Mouse (Mus musculus): Measurements from ENCODE around the gene Mkks. TPM values are rescaled to one million over a fixed set of nuclear protein-coding genes. Genes with fewer than 3 reads are reported as not detected.
"Not testable (repeated sequence)": the region's sequence is repeated elsewhere in the genome, so short reads cannot be mapped to it uniquely, and the experiment has no call there.

Mkks gene
- polyA plus RNA-seq, 1 experiment from 2014 or later, result 11.9 TPM

DNA sequence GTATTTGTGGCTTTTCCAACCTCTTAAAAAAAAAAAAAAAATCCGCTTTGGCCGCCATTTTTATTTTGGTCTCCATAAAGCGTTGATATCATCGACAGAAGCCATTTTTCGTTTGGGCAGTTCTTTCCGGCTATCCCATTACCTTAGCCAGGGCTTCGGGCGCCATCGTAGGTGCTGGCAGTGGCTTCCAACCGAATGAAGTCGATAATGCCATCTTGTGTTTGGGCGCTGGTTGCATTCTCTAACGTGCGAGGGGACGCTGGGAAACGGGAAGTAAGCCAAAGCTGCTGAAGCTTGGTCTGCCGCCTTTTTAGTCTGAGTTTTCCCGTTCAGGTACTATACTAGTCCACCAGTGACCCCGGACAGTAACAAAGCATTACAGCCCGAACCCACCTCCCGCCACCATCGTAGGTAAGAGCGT, 772 bp upstream of the Mkks start:
- peak overlapping the region; percentile 56 for H3K9ac ChIP-seq
- ATAC-seq (ENCODE audit: insufficient read depth) (peak; percentile 84), DNase-seq (peak; percentile 98)
- H3K4me2 ChIP-seq, result peak overlapping the region; percentile 63
- WGBS, result under 1% methylated on average over 23 of the region's 23 CpGs
- TF ChIP-seq CTCF (IDR thresholded peaks at IDR 0.05; ENCODE audit: low read depth), result no peak
- peaks cover 9% of the 10 kb centered on the region for H3K4me1 ChIP-seq (ENCODE audit: insufficient read depth)
- no peaks in the 10 kb centered on the region for H3K36me3 ChIP-seq (ENCODE audit: insufficient read depth)
- H3K27me3 ChIP-seq (ENCODE audit: insufficient read depth, low read length), result no peaks in the 10 kb centered on the region
- H3K4me3 ChIP-seq (ENCODE audit: low read depth, low read length), result peak overlapping the region; percentile 75
- peak overlapping the region; percentile 92 for H3K27ac ChIP-seq (ENCODE audit: low read depth)
- no peaks in the 10 kb centered on the region for H3K9me3 ChIP-seq (ENCODE audit: low read depth, low read length)

DNA sequence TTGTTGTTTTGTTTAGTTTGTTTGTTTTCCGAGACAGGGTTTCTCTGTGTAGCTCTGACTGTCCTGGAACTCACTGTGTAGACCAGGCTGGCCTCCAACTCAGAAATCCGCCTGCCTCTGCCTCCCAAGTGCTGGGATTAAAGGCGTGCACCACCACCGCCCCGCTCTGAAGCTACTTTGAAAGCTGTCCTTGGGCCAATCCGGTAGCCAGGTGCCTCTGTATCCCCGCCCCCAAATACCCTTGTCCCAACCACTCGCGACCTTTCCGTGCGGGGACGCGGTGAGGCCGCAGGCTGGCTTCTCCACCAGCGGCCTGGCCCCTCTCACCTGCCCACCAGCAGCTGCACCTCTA, 497 bp downstream of the Mkks start:
- H3K4me1 ChIP-seq (ENCODE audit: insufficient read depth); DNase-seq; H3K36me3 ChIP-seq (ENCODE audit: insufficient read depth); H3K27me3 ChIP-seq (ENCODE audit: insufficient read depth, low read length); H3K9me3 ChIP-seq (ENCODE audit: low read depth, low read length): not testable (repeated sequence)
- H3K9ac ChIP-seq, result peak overlapping the region; percentile 71
- ATAC-seq (ENCODE audit: insufficient read depth), result peak; percentile 62
- H3K27ac ChIP-seq (ENCODE audit: low read depth), result peak overlapping the region; percentile 92
- 5% methylated on average over 15 of the region's 15 CpGs for WGBS
- H3K4me3 ChIP-seq (ENCODE audit: low read depth, low read length), result peak overlapping the region; percentile 75
- H3K4me2 ChIP-seq, result peak overlapping the region; percentile 53

DNA sequence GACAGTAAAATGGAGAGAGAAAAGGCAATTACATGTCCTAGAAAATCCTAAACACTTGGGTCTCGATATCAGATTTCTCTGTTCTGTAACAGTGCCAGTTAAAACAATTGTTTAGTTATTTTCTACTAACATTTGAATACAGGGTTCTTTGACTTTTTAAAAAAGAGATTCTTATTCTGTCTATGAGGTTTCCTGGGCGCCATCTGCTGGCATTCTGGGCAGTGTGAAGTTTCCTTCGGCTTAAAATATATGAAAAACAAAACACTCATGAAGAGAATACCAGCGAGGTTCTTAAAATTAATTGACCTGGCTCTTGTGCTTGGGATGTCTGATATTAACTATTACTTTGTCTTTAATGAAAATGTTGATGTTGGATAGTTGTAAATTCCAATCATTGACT, 4.3 kb downstream of the Mkks start:
- no peak for ATAC-seq (ENCODE audit: insufficient read depth)
- peak; percentile 43 for TF ChIP-seq CTCF (IDR thresholded peaks at IDR 0.05; ENCODE audit: low read depth)
- Histone ChIP-seq H3K27ac (ENCODE audit: low read depth) (no peak overlapping the region), H3K9me3 (ENCODE audit: low read depth, low read length) (no peaks in the 10 kb centered on the region), H3K9ac (no peak overlapping the region), H3K36me3 (ENCODE audit: insufficient read depth) (peaks cover 30% of the 10 kb centered on the region), H3K27me3 (ENCODE audit: insufficient read depth, low read length) (no peaks in the 10 kb centered on the region), H3K4me3 (ENCODE audit: low read depth, low read length) (no peak overlapping the region), H3K4me1 (ENCODE audit: insufficient read depth) (0 out of 2 replicates have a peak, but pooled peaks cover 4% of the 10 kb centered on the region), H3K4me2 (no peak overlapping the region)
- DNase-seq, result peak; percentile 68
- 52% methylated on average over 4 of the region's 4 CpGs for WGBS

DNA sequence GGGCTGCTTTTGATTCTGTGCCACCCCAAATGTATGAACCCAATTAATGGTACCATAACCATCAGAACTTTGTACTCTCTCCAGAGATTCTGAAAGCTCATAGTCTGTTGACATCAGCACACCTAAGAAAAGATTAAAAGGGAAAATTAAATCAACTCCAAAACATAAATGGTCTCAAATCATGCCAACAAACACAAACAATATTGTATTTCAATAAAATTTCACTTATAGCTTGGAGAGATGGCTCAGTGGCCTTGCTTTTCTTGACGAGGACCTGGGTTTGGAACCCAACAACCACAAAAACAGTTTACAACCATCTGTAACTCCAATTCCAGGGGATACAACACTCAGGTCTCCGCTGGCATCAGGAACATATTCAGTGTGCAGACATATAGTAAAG, 5.6 kb downstream of the Mkks start, which contains the start of gene AL731706.2:
Gene AL731706.2, minus strand, starts transcription at position 101 of the 400 bp plus-strand sequence.
- DNase-seq (no peak), ATAC-seq (ENCODE audit: insufficient read depth) (no peak)
- no peak within 1 kb of the TSS for H3K27ac ChIP-seq (ENCODE audit: low read depth)
- 0 out of 2 replicates have a peak, but pooled peaks cover 4% of the 10 kb centered on the region for H3K4me1 ChIP-seq (ENCODE audit: insufficient read depth)
- no peaks in the 10 kb centered on the region for H3K9me3 ChIP-seq (ENCODE audit: low read depth, low read length)
- H3K4me3 ChIP-seq (ENCODE audit: low read depth, low read length), result no peak within 1 kb of the TSS
- 91% methylated on average over 2 of the region's 2 CpGs for WGBS
- peaks cover 41% of the 10 kb centered on the region for H3K36me3 ChIP-seq (ENCODE audit: insufficient read depth)
- H3K27me3 ChIP-seq (ENCODE audit: insufficient read depth, low read length), result no peaks in the 10 kb centered on the region
- no peak within 1 kb of the TSS for H3K4me2 ChIP-seq
- no peak for TF ChIP-seq CTCF (IDR thresholded peaks at IDR 0.05; ENCODE audit: low read depth)
- no peak within 1 kb of the TSS for H3K9ac ChIP-seq

DNA sequence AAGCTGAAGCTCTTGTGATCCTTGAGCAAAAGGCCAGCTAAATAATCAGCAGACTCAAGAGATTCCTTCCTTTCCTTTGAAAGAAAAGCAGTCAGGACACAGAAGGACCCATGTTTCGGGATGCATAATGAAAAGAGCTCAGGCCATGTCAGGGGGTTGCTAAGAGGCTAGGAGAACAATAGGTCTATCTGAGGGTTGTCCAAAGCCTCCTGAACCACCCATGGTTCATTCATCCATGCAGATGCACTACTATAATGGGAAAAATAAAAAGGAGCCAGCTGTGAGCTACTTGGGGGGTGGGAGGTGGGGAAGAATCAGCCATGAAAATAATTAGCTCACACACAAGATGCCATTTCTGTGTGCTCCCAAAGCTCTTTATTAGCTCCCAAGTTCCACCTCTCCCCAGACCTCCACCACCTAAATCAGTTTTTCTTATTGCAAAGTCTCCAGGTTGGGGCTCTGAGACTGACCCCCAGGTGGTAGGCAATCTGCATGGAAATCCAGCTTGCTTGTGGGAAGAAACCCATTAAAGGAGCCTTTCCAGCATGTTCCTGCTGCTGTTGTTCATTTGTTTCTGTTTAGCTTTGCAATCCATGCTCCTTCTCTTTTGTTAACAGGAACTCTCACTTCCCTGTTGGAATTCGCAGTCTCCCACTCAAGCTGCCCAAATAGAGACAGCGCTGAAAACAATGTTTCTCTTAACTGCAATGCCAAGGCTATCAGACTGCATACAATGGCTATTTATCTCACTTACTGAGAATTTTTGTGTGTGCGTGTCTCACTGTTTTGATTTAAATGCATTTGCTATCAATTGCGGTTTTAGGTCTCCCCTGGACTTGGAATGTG, 36.4 kb downstream of the Mkks start:
- no peak overlapping the region for H3K4me3 ChIP-seq (ENCODE audit: low read depth, low read length)
- H3K4me2 ChIP-seq, result no peak overlapping the region
- DNase-seq (no peak), ATAC-seq (ENCODE audit: insufficient read depth) (no peak)
- no peaks in the 10 kb centered on the region for H3K9me3 ChIP-seq (ENCODE audit: low read depth, low read length)
- no peaks in the 10 kb centered on the region for H3K27me3 ChIP-seq (ENCODE audit: insufficient read depth, low read length)
- H3K4me1 ChIP-seq (ENCODE audit: insufficient read depth), result no peaks in the 10 kb centered on the region
- H3K36me3 ChIP-seq (ENCODE audit: insufficient read depth), result no peaks in the 10 kb centered on the region
- TF ChIP-seq CTCF (IDR thresholded peaks at IDR 0.05; ENCODE audit: low read depth), result no peak
- no peak overlapping the region for H3K9ac ChIP-seq
- 48% methylated on average over 5 of the region's 5 CpGs for WGBS
- no peak overlapping the region for H3K27ac ChIP-seq (ENCODE audit: low read depth)

DNA sequence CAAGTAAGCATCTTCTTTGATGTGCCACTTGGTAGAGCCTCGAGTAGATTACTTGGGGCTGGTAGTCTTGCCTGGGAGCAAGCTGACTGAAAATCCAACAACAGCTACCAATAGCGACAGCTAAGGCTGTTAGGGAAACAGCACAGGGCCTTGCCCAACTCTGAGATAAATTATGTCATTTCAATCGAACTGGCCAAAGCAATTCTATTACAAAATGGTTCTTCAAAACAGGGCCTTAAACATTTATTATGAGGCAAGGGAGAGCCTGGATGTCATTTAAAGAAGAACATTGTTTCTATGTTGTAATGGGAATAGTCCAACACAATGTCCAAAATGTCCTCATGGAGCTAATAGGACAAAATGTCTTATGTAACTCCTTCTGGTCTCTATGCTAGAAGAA, 40.8 kb downstream of the Mkks start:
- no peaks in the 10 kb centered on the region for H3K27me3 ChIP-seq (ENCODE audit: insufficient read depth, low read length)
- ATAC-seq (ENCODE audit: insufficient read depth) (no peak), DNase-seq (no peak)
- TF ChIP-seq CTCF (IDR thresholded peaks at IDR 0.05; ENCODE audit: low read depth), result no peak
- H3K36me3 ChIP-seq (ENCODE audit: insufficient read depth), result no peaks in the 10 kb centered on the region
- H3K4me1 ChIP-seq (ENCODE audit: insufficient read depth), result no peaks in the 10 kb centered on the region
- no peak overlapping the region for H3K27ac ChIP-seq (ENCODE audit: low read depth)
- no peak overlapping the region for H3K9ac ChIP-seq
- no peaks in the 10 kb centered on the region for H3K9me3 ChIP-seq (ENCODE audit: low read depth, low read length)
- no peak overlapping the region for H3K4me2 ChIP-seq
- WGBS, result 53% methylated on average over 3 of the region's 3 CpGs
- no peak overlapping the region for H3K4me3 ChIP-seq (ENCODE audit: low read depth, low read length)

DNA sequence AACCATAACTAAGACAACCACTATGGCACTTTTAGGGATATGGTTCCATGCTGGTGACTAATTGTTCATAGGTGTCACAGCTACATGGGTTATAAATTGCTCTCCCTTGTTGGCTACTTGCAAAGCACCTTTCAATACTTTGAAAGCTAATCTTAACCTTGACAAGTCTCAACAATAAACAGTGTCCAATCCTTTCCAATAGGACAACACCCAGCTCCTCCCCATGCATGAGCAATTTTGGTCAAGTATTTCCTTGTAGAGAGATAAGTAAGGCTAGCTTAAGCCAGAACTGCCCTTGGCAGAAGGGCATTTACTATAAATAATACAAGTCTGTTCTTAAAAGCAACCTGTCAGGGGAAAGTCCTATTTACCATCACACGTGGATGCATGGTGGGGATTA, 53.2 kb downstream of the Mkks start:
- H3K9me3 ChIP-seq (ENCODE audit: low read depth, low read length), result no peaks in the 10 kb centered on the region
- no peak overlapping the region for H3K27ac ChIP-seq (ENCODE audit: low read depth)
- no peak overlapping the region for H3K9ac ChIP-seq
- no peak overlapping the region for H3K4me2 ChIP-seq
- H3K4me3 ChIP-seq (ENCODE audit: low read depth, low read length), result no peak overlapping the region
- H3K36me3 ChIP-seq (ENCODE audit: insufficient read depth), result no peaks in the 10 kb centered on the region
- H3K27me3 ChIP-seq (ENCODE audit: insufficient read depth, low read length), result no peaks in the 10 kb centered on the region
- 57% methylated on average over 1 of the region's 1 CpGs for WGBS
- no peaks in the 10 kb centered on the region for H3K4me1 ChIP-seq (ENCODE audit: insufficient read depth)
- ATAC-seq (ENCODE audit: insufficient read depth) (no peak), DNase-seq (no peak)
- TF ChIP-seq CTCF (IDR thresholded peaks at IDR 0.05; ENCODE audit: low read depth), result no peak
